ENCODE assay signal across 16 mouse cellular contexts in genomic region chr1:115784737-115785136, GRCm38 (mm10).
A peak's percentile ranks its signal among the peaks of the same experiment; 100 is the strongest.
DNase-seq lines count a peak whose midpoint lies in the region; ATAC-seq lines count a peak whose summit lies in the region.
"Had no signal": no experiment of that assay in that cellular context is flagged by ENCODE, and none has a peak within 500 bp of the region (broad histone marks: within the 10 kb centered on the region; RNA-seq: fewer than 3 reads in every experiment).

No protein-coding gene starts in this region.

- peak; percentile 94 for ATAC-seq in forebrain, embryonic 14.5 days
- peak; percentile 83 for ATAC-seq in midbrain, embryonic 12.5 days (ENCODE audit: low FRiP score, low read depth)
- ATAC-seq: CD4-positive, CD25-positive, alpha-beta regulatory T cell, adult 4 months; liver, postnatal 0 days had no signal

- H3K9ac ChIP-seq in forebrain, embryonic 14.5 days (ENCODE audit: low read length): no peak overlapping the region
- H3K9ac ChIP-seq in midbrain, embryonic 12.5 days (replicated peaks): no peak overlapping the region
- H3K9ac ChIP-seq: embryonic facial prominence, embryonic 13.5 days; liver, postnatal 0 days; neural tube, embryonic 12.5 days had no signal

- no peak overlapping the region for H3K4me3 ChIP-seq in forebrain, embryonic 14.5 days (ENCODE audit: low read depth, low read length)
- H3K4me3 ChIP-seq in midbrain, embryonic 12.5 days: no peak overlapping the region
- H3K4me3 ChIP-seq: embryonic facial prominence, embryonic 13.5 days; neural tube, embryonic 12.5 days had no signal

- no peak overlapping the region for H3K27ac ChIP-seq in forebrain, embryonic 14.5 days (ENCODE audit: low read depth, low read length)
- no peak overlapping the region for H3K27ac ChIP-seq in midbrain, embryonic 12.5 days (replicated peaks)
- H3K27ac ChIP-seq: embryonic facial prominence, embryonic 13.5 days; neural tube, embryonic 12.5 days had no signal

- H3K27me3 ChIP-seq in forebrain, embryonic 14.5 days (replicated peaks; ENCODE audit: control insufficient read depth, insufficient read depth, low read length): no peaks in the 10 kb centered on the region
- H3K27me3 ChIP-seq in midbrain, embryonic 12.5 days: no peaks in the 10 kb centered on the region
- H3K27me3 ChIP-seq: embryonic facial prominence, embryonic 13.5 days; neural tube, embryonic 12.5 days had no signal

- H3K9me3 ChIP-seq in forebrain, embryonic 14.5 days (replicated peaks; ENCODE audit: control insufficient read depth, low read length): no peaks in the 10 kb centered on the region
- no peaks in the 10 kb centered on the region for H3K9me3 ChIP-seq in midbrain, embryonic 12.5 days
- H3K9me3 ChIP-seq: embryonic facial prominence, embryonic 13.5 days; neural tube, embryonic 12.5 days had no signal

- H3K4me2 ChIP-seq in forebrain, embryonic 14.5 days (ENCODE audit: low read length): peak overlapping the region; percentile 6; the same call in 1 of the 2 replicates
- no peak overlapping the region for H3K4me2 ChIP-seq in midbrain, embryonic 12.5 days (replicated peaks)
- H3K4me2 ChIP-seq: embryonic facial prominence, embryonic 13.5 days; heart, embryonic 11.5 days; neural tube, embryonic 12.5 days had no signal

- peak; percentile 5 for DNase-seq in right cerebral cortex, adult 18-20 months
- no peak for DNase-seq in right cerebral cortex, adult 2 months (ENCODE audit: low spot score in 2 of 2)
- DNase-seq in forebrain, embryonic 14.5 days (ENCODE audit: low spot score): peak; percentile 82
- peak; percentile 17 for DNase-seq in retina, postnatal 1 day
- DNase-seq in spleen, adult 18-20 months: no peak
- no peak for DNase-seq in adrenal gland, adult 8-10 months
- DNase-seq: gastrocnemius, postnatal 36 days; heart, postnatal 4 days; kidney, adult 8-10 months; kidney, postnatal 4 days; liver, postnatal 0 days had no signal

- no peaks in the 10 kb centered on the region for H3K36me3 ChIP-seq in forebrain, embryonic 14.5 days (ENCODE audit: control insufficient read depth, insufficient read depth, low read length)
- H3K36me3 ChIP-seq in midbrain, embryonic 12.5 days: no peaks in the 10 kb centered on the region
- H3K36me3 ChIP-seq: embryonic facial prominence, embryonic 13.5 days; neural tube, embryonic 12.5 days had no signal

- WGBS in forebrain, embryonic 14.5 days: 9% methylated on average over 5 of the region's 5 CpGs
- 36% methylated on average over 5 of the region's 5 CpGs for WGBS in midbrain, embryonic 12.5 days

- H3K4me1 ChIP-seq in forebrain, embryonic 14.5 days (ENCODE audit: control insufficient read depth, insufficient read depth, low read length): 0 out of 2 replicates have a peak, but pooled peaks cover 6% of the 10 kb centered on the region
- H3K4me1 ChIP-seq in midbrain, embryonic 12.5 days: peaks cover 6% of the 10 kb centered on the region; the same call in 1 of the 2 replicates
- H3K4me1 ChIP-seq: embryonic facial prominence, embryonic 13.5 days; neural tube, embryonic 12.5 days had no signal

Comparison
In these comparisons a context has a peak if more than half of its experiments do, and no peak if none do; other contexts are left out.
1. DNase-seq: peak in right cerebral cortex, adult 18-20 months (single experiment), forebrain, embryonic 14.5 days (single experiment) and retina, postnatal 1 day (single experiment); none in right cerebral cortex, adult 2 months (0 of 2), spleen, adult 18-20 months (0 of 2) and adrenal gland, adult 8-10 months (single experiment).